Mouse (Mus musculus) heart, adult 8-10 months (tissue): ENCODE results near the gene Uba5. TPM values are rescaled to one million over a fixed set of nuclear protein-coding genes. Genes with fewer than 3 reads are reported as not detected.

Experiments used
- DNase-seq: peaks from one replicate; pipeline ENCODE4 v3.0.0; 2022; ENCODE audit warnings: low spot score
- total RNA-seq, 4 experiments: library from RNA; stranded (reverse); gene quantifications; 2 replicates each; pipeline ENCODE4 v1.2.4; 2022

The Uba5 gene
- 10 to 100 TPM; 12.7 to 16.2 (median 14.0) TPM for total RNA-seq

DNA sequence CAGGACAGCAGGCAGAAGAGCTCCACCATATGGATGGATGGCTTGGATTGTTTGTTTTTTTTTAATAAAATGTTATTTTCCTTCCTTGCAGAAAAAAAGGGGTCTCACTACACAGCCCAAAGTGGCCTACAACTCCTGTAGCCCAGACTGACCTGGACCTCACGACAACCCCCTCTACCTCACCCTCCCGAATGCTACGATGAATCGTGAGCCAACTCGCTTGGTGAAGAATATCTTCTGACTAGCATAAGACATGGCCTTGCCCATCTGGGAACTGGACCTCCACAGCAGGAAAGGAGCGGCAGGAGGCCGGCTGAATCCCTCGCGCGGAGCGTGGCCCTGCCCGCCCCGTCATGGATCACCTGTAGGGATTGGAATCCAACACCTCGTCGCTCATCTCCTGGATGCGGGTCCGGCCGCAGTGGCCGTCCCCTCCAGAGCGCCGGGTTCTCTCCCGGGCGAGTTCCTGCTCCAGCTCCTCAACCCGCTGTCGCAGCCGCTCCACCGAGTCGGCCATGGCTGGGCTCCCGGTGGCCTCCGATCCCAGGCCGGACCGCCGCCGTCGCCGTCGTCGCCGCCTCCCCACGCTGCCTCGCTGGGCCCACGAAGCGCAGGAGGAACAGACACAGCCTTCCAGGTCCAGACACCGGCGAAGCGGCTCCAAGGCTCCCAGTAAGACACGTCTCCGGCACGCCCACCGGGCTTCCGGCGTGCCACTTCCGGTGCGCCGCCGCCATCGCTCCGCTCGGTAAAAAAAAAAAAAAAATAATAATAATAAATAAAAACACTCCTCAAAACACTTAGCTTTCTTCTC, at the start of gene Uba5:
TSS of gene Uba5 (minus strand) at position 705 of the 814 bp plus-strand sequence.
- DNase-seq, result no peak

DNA sequence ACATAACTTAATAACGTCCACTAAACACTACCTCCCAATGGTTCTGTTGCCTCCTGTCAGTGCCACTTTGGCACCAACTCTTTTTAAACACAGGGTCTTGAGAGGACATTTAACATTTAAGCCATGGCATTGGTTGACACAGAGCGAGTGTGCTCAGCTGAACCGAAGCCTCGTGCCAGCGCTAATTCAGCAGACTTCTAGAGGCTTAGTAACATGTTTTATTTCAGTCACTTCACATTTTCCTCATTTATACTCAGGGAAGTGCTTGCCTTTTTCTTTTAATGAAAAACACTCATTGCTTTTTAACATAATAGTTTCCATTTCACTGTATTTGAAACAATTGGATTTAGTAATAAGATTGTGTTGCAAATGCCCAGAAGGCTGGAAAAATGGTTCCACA, 46.2 kb upstream of the Uba5 start:
- DNase-seq, result no peak

DNA sequence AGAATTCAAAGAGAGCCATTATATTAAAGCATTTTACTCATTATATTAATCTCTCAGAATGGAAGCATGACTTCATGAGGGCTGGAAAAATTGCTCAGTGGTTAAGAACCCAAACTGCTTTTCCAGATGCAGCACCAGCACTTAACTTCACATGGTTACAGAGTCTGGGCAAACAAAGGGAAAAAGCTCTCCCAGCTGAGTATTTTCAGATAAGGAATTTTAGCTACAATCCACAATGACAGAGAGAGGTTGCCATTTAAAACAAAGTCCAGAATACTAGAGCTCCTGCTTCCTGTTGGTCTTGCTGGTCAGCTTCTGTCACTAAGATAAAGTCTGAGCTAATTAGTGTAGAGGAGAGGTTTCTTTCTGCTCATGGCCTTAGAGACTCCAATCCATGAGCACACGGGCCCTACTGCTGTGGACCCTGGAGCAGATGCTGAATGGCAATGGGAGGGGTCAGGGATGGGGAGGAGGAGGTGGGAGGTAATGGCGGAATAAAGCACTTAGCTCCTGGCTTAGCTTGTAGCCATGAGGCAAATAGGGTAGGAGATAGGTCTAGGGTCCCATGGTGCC, 45.7 kb upstream of the Uba5 start:
- DNase-seq, result peak; percentile 45

DNA sequence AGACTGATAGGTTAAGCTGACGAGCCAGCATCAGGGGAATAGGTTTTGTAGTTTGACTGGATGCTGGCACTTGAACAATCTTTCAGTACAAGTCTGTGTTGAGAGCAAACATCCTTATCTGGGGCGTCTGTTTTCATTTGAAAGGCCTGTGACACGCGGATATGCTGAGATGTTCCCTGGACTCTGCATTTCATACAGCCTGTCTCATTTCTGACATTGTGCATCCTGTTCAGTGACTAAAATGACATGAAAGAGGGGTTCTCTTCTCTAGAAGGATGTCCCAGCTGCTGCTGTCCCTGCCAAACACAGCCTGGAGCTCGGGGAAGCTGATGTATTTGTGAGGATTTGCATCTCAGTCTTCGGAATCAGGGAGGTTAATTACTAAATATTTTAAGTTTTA, 44.5 kb upstream of the Uba5 start:
- DNase-seq, result no peak

DNA sequence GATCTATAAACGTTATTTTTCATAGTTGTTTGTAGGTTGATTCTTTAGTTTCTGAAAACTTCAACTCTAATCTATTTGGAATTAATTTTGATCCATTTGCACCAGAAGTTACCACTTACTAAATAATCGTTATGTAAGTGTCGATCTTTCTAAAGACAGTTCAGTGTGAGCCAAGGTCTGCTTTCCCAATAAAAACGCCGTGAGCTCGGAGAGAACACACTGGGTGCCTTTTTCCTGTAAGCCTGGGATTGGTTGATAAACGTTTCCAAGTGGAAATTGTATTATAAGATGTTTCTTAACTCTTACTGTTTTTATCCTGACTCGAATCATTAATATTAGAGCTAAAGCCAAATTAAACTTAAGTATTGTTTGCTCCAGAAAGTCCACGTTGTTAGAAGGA, 44.0 kb upstream of the Uba5 start:
- DNase-seq, result no peak

DNA sequence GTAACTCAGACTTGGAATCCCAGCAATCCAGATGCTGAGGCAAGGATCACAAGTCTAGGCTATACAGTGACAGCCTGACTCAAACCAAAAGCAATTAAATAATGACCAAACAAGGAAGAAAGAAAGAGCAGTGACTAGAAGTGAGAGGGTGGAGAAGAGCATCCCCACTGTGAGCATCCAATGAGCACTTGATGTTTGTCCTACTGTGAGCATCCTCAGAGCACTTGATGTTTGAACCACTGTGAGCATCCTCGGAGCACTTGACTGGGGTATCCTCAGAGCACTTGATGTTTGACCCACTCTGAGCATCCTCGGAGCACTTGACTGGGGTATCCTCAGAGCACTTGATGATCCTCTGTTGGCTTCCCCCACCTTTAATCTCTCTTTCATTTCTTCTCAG, 42.1 kb upstream of the Uba5 start:
- no peak for DNase-seq

DNA sequence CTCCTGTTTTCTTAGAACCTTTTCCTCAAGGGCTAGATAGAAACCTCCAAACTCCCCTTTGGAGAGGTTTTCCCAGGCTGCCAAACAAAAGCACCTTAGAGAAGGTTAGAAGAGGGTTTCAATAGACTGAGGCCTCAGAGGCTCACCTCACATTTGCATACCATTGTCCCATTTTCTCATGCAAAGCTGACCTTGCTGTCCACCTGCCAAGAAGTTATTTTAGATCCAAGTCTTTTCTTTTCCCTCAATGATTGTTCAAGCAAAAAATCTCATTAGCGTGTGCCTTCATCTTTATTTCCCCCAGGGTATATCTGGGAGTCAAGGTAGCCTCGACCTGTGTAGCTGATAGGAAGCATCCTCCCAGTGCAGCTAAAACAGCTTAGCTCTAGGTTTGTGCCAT, 40.0 kb upstream of the Uba5 start:
- DNase-seq, result no peak

DNA sequence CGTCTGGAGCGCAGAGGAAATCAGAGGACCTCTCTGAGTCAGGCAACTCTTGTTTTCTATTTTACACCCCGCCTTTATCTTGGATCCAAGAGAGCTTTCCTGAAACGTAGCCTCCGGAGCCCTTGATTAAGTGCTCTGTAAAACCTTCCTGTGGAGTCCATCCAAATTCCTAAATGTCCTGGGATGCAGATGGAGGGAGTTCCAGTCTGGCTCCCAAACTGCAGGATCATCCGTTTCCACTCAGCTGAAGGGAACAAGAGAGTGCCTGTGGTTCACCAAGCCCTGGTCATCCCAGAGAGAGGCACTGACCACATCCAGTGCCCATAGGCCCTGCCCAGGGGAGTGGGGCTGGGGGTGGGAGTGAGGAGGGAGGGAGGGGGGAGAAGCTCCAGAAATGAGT, 39.4 kb upstream of the Uba5 start:
- peak; percentile 46 for DNase-seq

DNA sequence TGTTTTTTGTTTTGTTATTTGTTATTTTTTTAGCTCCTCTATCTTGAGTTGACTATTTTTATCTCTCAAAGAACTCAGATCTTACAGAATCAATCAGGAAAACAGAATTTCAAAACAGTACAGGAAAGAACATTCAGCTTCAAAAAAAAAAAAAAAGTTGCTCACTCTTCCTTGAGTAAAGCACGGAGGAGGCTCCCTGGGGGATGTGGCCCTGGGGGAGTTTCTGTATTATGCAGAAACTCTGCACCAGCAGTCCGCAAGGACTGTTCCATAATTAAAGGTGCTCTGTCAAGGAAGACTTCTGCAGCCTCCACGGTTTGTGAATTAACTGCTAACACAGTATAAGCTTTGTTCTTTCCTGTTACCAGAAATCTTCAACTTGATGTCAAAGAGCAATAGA, 38.5 kb upstream of the Uba5 start:
- DNase-seq, result no peak

DNA sequence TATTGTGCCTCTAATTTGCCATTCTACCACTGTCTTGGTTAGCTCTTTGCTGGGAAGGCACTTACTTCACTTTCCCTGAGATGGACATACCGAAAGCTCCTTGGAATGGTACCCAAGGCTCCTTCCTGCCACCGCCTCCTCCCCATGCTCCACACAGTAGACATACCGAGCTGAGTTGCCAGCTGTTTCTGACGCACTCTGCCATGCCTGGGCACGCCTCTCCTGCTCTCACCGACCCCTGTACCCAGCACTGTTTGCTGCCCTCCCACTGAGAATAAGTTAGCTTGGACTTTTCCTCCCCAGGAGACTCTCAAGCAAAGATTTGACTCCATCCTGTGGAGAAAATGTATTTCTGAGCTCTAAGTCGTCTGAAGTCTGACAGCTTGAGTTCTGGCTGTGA, 37.9 kb upstream of the Uba5 start:
- DNase-seq, result no peak

DNA sequence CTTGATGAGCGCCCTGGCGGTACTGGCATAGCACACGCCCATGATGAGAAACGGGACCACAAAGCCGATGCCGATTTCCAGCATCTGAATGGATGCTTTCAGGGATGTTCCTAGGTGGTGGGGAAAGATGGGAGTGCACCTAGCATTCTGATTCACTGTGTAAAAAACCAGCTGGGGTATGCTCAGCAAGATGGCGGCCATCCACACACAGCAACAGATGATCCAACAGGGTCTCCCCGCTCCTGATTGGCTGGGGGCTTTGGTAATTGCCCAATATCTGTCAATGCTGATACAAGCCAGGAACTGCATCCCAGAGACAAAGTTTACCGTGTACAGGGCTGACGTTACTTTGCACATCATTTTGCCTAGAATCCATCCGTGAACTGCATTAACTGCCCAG, 36.1 kb upstream of the Uba5 start:
- DNase-seq, result no peak

DNA sequence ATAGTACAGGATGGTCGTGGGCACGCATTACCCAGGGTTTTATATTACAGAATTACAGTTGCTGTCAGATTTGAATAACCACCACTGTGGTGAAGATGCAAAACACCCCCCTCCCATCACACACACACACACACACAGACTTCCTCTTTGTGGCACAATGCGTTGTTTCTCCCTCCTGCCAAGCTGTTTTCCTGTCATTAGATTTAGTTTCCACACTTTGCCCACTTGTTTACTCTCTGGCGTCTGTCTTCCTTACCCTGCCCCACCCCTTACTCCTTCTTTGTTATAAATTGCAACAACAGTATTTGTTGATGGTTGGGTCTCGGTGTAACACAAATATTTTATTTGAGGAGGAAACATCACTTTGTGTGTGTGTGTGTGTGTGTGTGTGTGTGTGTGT, 35.3 kb upstream of the Uba5 start:
- DNase-seq, result no peak

DNA sequence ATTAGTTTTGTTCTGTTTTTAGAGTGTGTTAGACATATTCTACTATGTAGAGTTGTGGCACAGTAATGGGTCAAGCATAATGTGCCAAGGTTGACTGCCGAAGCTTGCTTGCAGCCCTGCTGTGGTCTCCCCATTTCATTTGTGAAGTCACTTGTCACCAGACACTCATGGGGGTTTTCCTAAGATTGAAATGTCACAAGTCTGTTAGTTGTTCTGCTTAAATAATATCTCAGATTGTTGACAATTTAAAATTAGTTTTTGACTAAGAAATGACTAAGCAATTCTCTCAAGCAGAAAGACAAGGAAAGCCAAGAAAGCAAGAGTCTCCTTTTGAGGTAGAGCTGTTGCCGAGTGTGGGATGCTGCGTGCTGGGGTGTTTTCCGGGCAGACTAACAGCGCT, 30.0 kb upstream of the Uba5 start:
- no peak for DNase-seq

DNA sequence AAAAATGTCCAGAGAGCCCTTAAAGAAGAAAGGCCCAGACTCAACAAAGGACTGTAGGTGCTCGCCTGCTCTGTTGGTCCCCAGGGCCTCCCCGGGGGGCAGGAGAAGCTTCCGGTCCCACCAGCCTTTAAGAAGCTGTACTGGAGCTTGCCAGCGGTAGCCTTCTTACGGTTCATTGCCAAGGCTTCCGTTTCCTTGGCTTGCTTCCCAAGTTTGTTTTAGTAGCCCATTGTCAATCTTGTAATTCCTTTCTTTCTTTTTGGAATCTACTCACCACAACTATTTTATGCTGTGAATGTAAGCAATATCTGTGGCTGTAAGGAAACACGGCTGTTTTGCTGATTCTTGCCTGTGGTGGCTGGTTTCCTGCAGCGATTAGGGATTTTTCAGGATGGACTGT, 25.6 kb upstream of the Uba5 start:
- DNase-seq, result peak; percentile 35

DNA sequence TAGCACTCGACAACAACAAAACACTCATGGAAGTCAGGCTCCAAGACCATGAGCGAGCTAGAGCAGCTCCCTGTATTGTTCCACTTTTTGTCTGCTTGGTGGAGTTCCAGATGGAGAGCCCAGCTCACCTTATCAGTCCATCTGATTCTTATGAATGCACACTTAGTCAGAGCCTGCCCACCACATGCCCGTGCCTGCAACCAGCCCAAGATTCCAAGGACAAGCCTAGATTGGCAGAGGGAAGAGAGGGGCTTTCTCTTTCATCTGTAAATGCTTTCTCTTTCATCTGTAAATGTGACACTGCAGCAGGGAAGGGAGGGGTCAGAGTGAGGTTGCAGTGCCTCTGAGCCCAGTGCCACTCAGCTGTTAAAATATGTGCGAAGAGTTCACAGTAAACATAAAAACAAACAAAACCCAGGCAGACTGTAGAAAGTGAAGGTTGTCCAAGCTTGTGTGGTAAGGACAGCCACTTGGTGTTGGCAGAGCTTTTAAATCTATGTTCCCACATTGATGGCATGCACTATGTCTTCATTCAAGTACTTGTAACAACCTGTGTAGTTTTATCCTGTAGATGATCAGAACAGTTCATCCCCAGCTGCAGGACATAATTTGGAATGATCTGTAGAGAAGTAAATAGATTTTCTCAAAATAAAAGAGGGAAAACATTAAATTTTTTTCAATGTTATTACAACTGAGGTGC, 22.9 kb upstream of the Uba5 start:
- DNase-seq, result no peak

DNA sequence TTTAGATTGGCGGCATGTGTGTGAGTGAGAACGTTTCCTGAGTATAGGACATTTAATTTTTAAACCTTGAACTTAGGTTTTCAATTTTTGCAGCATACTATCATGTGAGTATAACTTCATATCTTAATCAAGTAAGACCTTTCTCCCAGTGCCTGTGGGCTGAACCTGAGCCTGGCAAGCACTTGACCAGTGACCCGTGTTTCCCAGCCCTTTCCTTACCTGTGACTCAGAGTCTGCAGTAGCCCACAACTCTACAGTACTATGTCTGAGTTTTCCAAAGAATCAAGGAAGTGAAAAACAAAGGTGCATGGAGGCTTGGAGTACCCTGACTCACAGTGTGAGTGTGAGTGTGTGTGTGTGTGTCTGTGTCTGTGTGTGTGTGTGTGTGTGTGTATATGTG, 17.1 kb upstream of the Uba5 start:
- no peak for DNase-seq

DNA sequence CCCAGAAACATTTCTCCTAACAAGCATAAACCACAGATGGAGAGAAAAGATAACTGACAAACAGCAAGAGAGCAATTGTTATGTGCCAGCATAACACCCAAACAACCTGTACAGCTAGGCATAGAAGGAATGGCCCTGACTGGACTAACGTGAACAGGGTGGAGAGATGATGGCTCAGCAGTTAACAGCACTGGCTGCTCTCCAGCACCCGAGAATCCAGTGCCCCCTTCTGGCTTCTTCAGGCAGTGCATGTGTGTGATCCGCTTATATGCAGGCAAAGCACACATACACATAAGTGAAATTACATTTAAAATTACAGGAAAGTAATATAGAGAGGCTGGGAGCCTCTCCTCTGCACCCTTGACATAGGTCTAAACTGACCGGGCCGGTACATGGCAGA, 16.4 kb upstream of the Uba5 start:
- DNase-seq, result no peak

DNA sequence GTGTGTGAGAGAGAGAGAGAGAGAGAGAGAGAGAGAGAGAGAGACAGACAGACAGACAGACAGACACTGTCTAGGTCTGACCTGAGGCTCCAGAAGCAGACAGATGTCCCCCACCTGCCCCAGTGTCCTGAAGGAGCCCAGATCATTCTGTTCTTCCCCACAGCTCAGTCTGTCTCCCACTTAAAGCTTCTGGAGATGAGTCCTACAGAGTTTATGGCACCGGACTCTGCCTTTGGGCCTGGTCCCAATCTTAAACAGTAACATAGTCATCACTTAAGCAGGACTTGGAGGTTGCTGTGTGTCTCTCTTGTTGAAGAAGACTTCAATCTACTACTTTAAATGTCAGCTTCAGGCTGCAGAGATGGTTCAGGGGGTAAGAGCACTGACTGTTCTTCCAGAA, 15.8 kb upstream of the Uba5 start:
- DNase-seq, result no peak

DNA sequence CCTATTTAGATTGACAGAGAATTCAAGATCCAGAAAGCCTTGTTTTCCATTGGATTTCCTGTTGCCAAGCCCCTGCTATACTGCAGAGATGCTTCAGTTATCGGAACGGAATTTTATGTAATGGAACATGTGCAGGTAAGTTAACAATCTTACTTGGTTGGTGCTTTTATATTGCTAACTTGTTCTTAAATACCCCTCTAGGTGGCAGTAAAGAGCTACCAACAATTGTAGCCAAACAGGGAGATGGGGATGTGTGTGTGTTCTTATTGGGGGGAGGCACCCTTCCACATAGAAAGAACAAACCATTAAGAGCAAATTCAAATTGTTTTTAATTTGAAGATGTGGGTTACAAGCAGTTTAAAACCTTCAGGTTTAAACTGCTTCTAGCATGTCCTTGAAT, 12.9 kb upstream of the Uba5 start:
- peak; percentile 18 for DNase-seq

DNA sequence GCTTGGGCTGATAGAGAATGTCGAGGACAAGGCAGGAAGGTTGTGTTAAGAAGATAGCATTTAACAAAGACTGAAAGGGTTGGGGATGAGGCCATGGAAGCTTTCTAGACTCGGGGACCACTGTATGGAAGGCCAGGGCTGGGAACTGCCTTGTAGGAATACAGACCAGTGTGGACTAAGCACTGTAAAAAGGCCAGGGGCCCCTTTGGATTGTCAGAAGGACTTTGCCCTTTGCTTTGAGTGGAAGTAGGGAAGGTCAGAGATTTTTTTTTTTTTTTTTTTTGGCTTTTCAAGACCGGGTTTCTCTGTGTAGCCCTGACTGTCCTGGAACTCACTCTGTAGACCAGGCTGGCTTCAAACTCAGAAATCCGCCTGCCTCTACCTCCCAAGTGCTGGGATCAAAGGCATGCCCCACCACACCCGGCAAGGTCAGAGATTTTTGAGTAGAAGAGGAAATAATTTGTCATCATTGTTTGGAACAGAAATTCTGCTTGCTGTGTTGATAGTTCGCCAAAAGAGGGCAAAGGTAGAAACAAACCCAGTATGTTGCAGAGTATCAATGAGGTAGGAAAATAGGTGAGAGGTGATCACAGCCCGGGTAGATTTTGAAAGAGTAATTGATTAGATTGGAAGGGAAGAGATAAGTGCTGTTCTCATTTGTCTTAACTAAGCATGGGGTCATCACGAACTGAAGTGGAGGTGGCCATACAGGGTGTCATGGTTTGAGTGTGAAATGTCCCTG, 8.1 kb upstream of the Uba5 start:
- DNase-seq, result no peak

DNA sequence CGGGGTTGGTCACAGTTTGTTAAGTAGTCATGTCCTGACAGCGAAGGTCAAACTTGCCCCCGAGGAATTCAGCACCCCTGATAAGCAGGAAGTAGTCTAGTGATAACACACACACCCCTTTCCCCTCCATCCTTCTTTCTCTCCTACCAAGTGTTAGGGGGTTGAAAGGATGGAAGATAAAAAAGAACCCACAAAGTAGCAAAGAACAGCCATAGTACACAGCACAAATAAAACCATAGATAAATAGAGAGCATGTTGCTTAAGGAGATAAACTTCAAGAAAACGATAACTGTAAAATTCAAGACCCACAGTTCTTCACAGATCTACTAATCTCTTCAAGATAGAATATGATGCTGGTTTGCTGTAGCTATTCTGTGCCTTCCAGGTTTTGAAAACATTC, 7.3 kb upstream of the Uba5 start:
- DNase-seq, result no peak

DNA sequence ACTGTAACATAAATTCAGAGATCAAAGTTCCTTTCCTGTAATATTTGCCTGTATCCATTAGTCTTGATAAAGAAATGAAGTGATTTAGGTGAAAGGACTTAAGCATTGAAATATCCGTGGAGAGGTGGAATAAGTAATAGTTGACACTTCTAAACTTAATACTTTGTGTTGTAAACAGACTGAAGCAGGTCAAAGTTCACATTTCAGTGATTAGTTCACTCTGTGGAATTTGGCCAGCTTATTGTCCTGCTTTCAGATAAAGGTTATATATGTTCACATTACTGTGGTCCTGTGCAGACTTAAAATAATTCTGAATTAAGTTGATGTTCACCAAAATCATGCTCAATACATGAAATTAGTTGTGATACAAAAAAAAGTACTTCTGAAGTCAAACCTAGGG, 1.6 kb upstream of the Uba5 start:
- DNase-seq, result no peak
